Mouse (Mus musculus) forebrain, embryonic 16.5 days (tissue): Measurements from ENCODE around the gene Sapcd2. TPM values are rescaled to one million over a fixed set of nuclear protein-coding genes. Genes with fewer than 3 reads are reported as not detected.

Experiments used
- ATAC-seq: fragments of 200-750 bp; cut with Nextera tagmentation; 2 replicates; pipeline ENCODE4 v1.8.0; 2017; ENCODE audit warnings: mild to moderate bottlenecking, moderate library complexity
- H3K27ac ChIP-seq: fragments of 300-500 bp; sonication (generic); 2 replicates; pipeline ENCODE4 v1.5.1; 2014; ENCODE audit warnings: low read length, control low read depth
- H3K27me3 ChIP-seq: fragments of 300-500 bp; sonication (generic); replicated peaks from 2 replicates; pipeline ENCODE4 v1.6.1; 2014; ENCODE audit warnings: low read length; ENCODE audit not compliant: control insufficient read depth, insufficient read depth
- H3K36me3 ChIP-seq: fragments of 300-500 bp; sonication (generic); 2 replicates; pipeline ENCODE4 v1.6.1; 2014; ENCODE audit not compliant: control insufficient read depth, insufficient read depth
- H3K4me1 ChIP-seq: fragments of 300-500 bp; sonication (generic); replicated peaks from 2 replicates; pipeline ENCODE4 v1.6.1; 2014; ENCODE audit warnings: low read length; ENCODE audit not compliant: control insufficient read depth, insufficient read depth
- H3K4me2 ChIP-seq: fragments of 300-500 bp; sonication (generic); 2 replicates; pipeline ENCODE4 v1.6.1; 2014; ENCODE audit warnings: mild to moderate bottlenecking, low read length, control low read depth
- H3K4me3 ChIP-seq: fragments of 300-500 bp; sonication (generic); replicated peaks from 2 replicates; pipeline ENCODE4 v1.5.1; 2014; ENCODE audit warnings: mild to moderate bottlenecking, low read length, control low read depth
- H3K9ac ChIP-seq: fragments of 300-500 bp; sonication (generic); replicated peaks from 2 replicates; pipeline ENCODE4 v1.6.1; 2014; ENCODE audit warnings: low read depth, low read length, control low read depth
- H3K9me3 ChIP-seq: fragments of 300-500 bp; sonication (generic); 2 replicates; pipeline ENCODE4 v1.6.1; 2016; ENCODE audit warnings: low read length; ENCODE audit not compliant: control insufficient read depth
- WGBS: fragments of 180-500 bp; shearing (Covaris S2); extraction: QIAGEN DNeasy Blood & Tissue Kit; methylation state at CpG from one replicate; pipeline ENCODE4 v1.1.7; 2014; 5-methylcytosine and 5-hydroxymethylcytosine counted together
- polyA plus RNA-seq: library from polyadenylated mRNA; unstranded; fragments of >200 nt; fragmentation: Nextera tagmentation; extraction: Ambion mirVana; gene quantifications from 2 replicates; pipeline ENCODE4 v1.2.1, GENCODE M21; 2015

Gene Sapcd2
- polyA plus RNA-seq, 1 experiment from 2014 or later: 23.8 TPM

GRCm38 (mm10) chr2:25365091-25365761 is 6.9 kb upstream of the Sapcd2 start, which contains the start of gene Uap1l1:
Gene Uap1l1, minus strand, starts transcription at chr2:25365682.
- Histone ChIP-seq H3K4me2 (peak within 1 kb of the TSS; percentile 99), H3K9ac (peak within 1 kb of the TSS; percentile 67), H3K9me3 (no peaks in the 10 kb centered on the region), H3K27ac (no peak within 1 kb of the TSS), H3K4me1 (peaks cover 9% of the 10 kb centered on the region), H3K27me3 (peaks cover 21% of the 10 kb centered on the region), H3K4me3 (peak within 1 kb of the TSS; percentile 61), H3K36me3 (no peaks in the 10 kb centered on the region)
- peak; percentile 74 for ATAC-seq
- WGBS: under 1% methylated on average over 54 of the region's 54 CpGs

GRCm38 (mm10) chr2:25369996-25370395 is 2.1 kb upstream of the Sapcd2 start:
- peaks cover 29% of the 10 kb centered on the region for H3K4me1 ChIP-seq
- no peak for ATAC-seq
- H3K4me2 ChIP-seq: no peak overlapping the region
- H3K27me3 ChIP-seq: peaks cover 9% of the 10 kb centered on the region
- no peaks in the 10 kb centered on the region for H3K9me3 ChIP-seq
- H3K4me3 ChIP-seq: no peak overlapping the region
- 93% methylated on average over 3 of the region's 3 CpGs for WGBS
- H3K27ac ChIP-seq: no peak overlapping the region
- H3K36me3 ChIP-seq: no peaks in the 10 kb centered on the region
- no peak overlapping the region for H3K9ac ChIP-seq

GRCm38 (mm10) chr2:25372644-25373391 is 697 bp downstream of the Sapcd2 start:
- peak; percentile 5; the same call in 1 of the 2 replicates for ATAC-seq
- H3K27ac ChIP-seq: no peak overlapping the region
- H3K4me2 ChIP-seq: peak overlapping the region; percentile 76

DNA sequence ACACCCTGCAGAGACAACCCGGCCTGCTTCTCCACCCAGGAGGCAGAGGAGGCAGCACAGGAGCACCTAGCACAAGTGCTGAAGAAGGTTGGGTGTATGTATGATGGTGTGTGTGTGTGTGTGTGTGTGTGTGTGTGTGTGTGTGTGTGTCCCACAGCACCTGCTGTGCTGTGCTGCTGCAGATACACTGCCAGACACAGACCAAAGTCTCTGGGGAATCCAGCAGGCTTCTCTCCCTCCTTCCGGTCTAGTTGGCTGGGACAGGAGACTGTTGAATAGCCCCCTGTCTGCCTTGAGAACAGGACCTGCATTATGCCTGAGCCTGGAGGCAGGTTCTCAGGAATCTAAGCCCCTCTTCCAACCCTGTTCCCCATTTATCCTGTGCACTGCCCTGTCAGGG is 1.3 kb downstream of the Sapcd2 start:
- Histone ChIP-seq H3K9ac (peak overlapping the region; percentile 64; the same call in 1 of the 2 replicates), H3K27ac (no peak overlapping the region)
- ATAC-seq: no peak

More at GRCm38 (mm10) chr2:25372644-25373391, 697 bp downstream of the Sapcd2 start:
- Histone ChIP-seq H3K9me3 (no peaks in the 10 kb centered on the region), H3K9ac (peak overlapping the region; percentile 64), H3K36me3 (no peaks in the 10 kb centered on the region), H3K4me1 (peaks cover 23% of the 10 kb centered on the region), H3K4me3 (peak overlapping the region; percentile 71), H3K27me3 (no peaks in the 10 kb centered on the region)
- 1% methylated on average over 42 of the region's 42 CpGs for WGBS

GRCm38 (mm10) chr2:25376589-25376988 is 4.5 kb downstream of the Sapcd2 start:
- no peak overlapping the region for H3K9ac ChIP-seq
- peaks cover 22% of the 10 kb centered on the region for H3K4me1 ChIP-seq
- WGBS: 65% methylated on average over 4 of the region's 4 CpGs
- ATAC-seq: no peak
- H3K4me3 ChIP-seq: no peak overlapping the region
- no peaks in the 10 kb centered on the region for H3K9me3 ChIP-seq
- H3K4me2 ChIP-seq: no peak overlapping the region
- no peak overlapping the region for H3K27ac ChIP-seq
- no peaks in the 10 kb centered on the region for H3K27me3 ChIP-seq
- H3K36me3 ChIP-seq: no peaks in the 10 kb centered on the region

More for the DNA sequence above, 1.3 kb downstream of the Sapcd2 start:
- peak overlapping the region; percentile 71 for H3K4me3 ChIP-seq
- WGBS: 4% methylated on average over 2 of the region's 2 CpGs
- no peaks in the 10 kb centered on the region for H3K27me3 ChIP-seq
- peaks cover 23% of the 10 kb centered on the region for H3K4me1 ChIP-seq
- no peaks in the 10 kb centered on the region for H3K9me3 ChIP-seq
- no peaks in the 10 kb centered on the region for H3K36me3 ChIP-seq
- peak overlapping the region; percentile 76 for H3K4me2 ChIP-seq

GRCm38 (mm10) chr2:25384492-25384891 is 12.4 kb downstream of the Sapcd2 start:
- H3K4me1 ChIP-seq: no peaks in the 10 kb centered on the region
- WGBS: 86% methylated on average over 5 of the region's 5 CpGs
- no peak overlapping the region for H3K9ac ChIP-seq
- no peak overlapping the region for H3K27ac ChIP-seq
- no peak for ATAC-seq
- H3K27me3 ChIP-seq: no peaks in the 10 kb centered on the region
- no peak overlapping the region for H3K4me2 ChIP-seq
- H3K36me3 ChIP-seq: no peaks in the 10 kb centered on the region
- H3K9me3 ChIP-seq: no peaks in the 10 kb centered on the region
- no peak overlapping the region for H3K4me3 ChIP-seq

DNA sequence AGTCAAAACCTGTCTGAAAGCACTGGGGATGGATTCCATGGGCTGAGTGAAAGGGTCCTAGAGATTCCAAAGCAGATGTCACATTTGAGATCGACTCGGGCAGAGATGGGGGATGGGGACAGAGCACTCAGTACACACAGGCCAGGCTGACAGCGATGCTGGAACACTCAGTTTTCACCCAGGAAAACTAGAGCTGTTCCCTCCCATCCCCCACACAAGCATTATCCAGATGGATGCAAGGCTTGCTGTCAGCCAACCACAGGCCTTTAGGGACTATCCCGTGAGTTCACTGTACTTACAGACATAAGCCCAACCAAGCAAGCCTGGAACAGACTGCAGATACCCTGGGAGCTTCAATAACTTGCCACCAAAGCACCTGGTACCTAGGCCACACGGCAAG is 19.1 kb downstream of the Sapcd2 start:
- ATAC-seq: no peak
- WGBS: 76% methylated on average over 5 of the region's 5 CpGs
- H3K27ac ChIP-seq: no peak overlapping the region
- peaks cover 14% of the 10 kb centered on the region for H3K27me3 ChIP-seq
- H3K9me3 ChIP-seq: no peaks in the 10 kb centered on the region
- H3K9ac ChIP-seq: no peak overlapping the region
- no peak overlapping the region for H3K4me3 ChIP-seq
- no peak overlapping the region for H3K4me2 ChIP-seq
- H3K4me1 ChIP-seq: peaks cover 12% of the 10 kb centered on the region
- no peaks in the 10 kb centered on the region for H3K36me3 ChIP-seq

GRCm38 (mm10) chr2:25394281-25395221 is 22.4 kb downstream of the Sapcd2 start:
- WGBS: 12% methylated on average over 3 of the region's 3 CpGs
- H3K27me3 ChIP-seq: peaks cover 40% of the 10 kb centered on the region

More at GRCm38 (mm10) chr2:25394281-25395221, 22.4 kb downstream of the Sapcd2 start:
- Histone ChIP-seq H3K4me3 (no peak overlapping the region), H3K9me3 (no peaks in the 10 kb centered on the region), H3K9ac (no peak overlapping the region), H3K27ac (peak overlapping the region; percentile 12; the same call in 1 of the 2 replicates), H3K4me1 (peaks cover 17% of the 10 kb centered on the region), H3K36me3 (no peaks in the 10 kb centered on the region), H3K4me2 (no peak overlapping the region)
- ATAC-seq: peak; percentile 88
